ENCODE assay signal across 8 mouse cellular contexts in the genomic region with DNA sequence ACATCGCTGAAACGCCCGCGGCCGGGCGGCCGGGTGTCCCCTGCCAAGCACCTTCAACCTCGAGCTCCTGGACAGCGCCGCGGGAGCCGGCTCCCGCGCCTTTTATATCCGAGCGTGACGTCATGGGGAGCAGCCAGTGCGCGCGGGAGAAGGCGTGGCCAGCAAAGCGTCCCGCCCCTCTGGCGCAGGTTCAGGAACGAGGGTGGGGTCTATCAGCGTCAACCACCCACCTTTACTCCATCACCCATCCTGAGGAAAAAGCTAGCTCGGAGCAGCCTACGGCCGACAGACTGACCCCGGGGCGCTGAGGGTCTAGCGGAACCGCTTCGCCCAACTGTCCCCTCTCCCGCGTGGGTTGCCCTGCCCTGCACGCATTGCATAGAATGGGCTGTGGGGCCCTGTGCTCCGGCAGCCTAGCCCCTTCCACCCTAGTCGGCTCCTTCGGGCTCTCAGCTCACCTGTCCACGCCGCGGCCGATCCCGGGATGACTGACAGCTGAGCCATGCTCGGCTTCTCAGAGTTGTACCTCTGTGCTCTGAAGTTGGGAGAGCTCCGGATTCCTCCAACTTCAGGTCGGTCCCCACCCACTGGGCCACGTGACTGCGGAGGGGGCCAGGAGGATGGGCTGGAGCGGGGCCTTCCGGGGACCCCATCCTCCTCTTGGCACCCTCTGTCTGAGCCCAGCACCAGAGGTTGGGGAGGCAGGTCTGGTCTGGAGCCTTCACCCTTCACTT. TPM values are rescaled to one million over a fixed set of nuclear protein-coding genes. Genes with fewer than 3 reads are reported as not detected.
DNase-seq lines count a peak whose midpoint lies in the region; ATAC-seq and TF ChIP-seq lines count a peak whose summit lies in the region.

A gene (minus strand): TSS at position 556 of the 734 bp plus-strand sequence.

- peaks cover 18% of the 10 kb centered on the region; the same call in 1 of the 2 replicates for H3K4me1 ChIP-seq in E14TG2a.4 (replicated peaks; ENCODE audit: low read depth, low read length)
- peaks cover 4% of the 10 kb centered on the region; the same call in 1 of the 2 replicates for H3K4me1 ChIP-seq in forebrain, embryonic 11.5 days (replicated peaks; ENCODE audit: control insufficient read depth, insufficient read depth, low read length)
- peaks cover 11% of the 10 kb centered on the region for H3K4me1 ChIP-seq in heart, embryonic 16.5 days (ENCODE audit: control insufficient read depth, insufficient read depth, low read length)
- H3K4me1 ChIP-seq in liver, embryonic 13.5 days (replicated peaks) = peaks cover 16% of the 10 kb centered on the region
- peaks cover 3% of the 10 kb centered on the region; the same call in 1 of the 2 replicates for H3K4me1 ChIP-seq in neural tube, embryonic 11.5 days (ENCODE audit: control insufficient read depth, insufficient read depth, low read length)

- no peaks in the 10 kb centered on the region for H3K36me3 ChIP-seq in E14TG2a.4 (ENCODE audit: insufficient read depth, low read length)
- H3K36me3 ChIP-seq in forebrain, embryonic 11.5 days (ENCODE audit: control insufficient read depth, insufficient read depth, low read length) = no peaks in the 10 kb centered on the region
- no peaks in the 10 kb centered on the region for H3K36me3 ChIP-seq in heart, embryonic 16.5 days (ENCODE audit: control insufficient read depth, insufficient read depth)
- H3K36me3 ChIP-seq in liver, embryonic 13.5 days = no peaks in the 10 kb centered on the region
- H3K36me3 ChIP-seq in neural tube, embryonic 11.5 days (ENCODE audit: control insufficient read depth, insufficient read depth, low read length) = no peaks in the 10 kb centered on the region

- DNase-seq in c-Kit-positive CD71-positive TER-119-negative erythroid progenitor cells, embryonic 14.5 days (ENCODE audit: low read depth) = peak; percentile 56
- DNase-seq in forebrain, embryonic 11.5 days (ENCODE audit: low spot score) = peak; percentile 86
- peak; percentile 80 for DNase-seq in kidney, postnatal 14 days
- peak; percentile 73 for DNase-seq in liver, embryonic 13.5 days
- peak; percentile 84 for DNase-seq in neural tube, embryonic 11.5 days (ENCODE audit: low spot score)
- DNase-seq in testis, postnatal 10 days (ENCODE audit: low spot score) = peak; percentile 87

- H3K9me3 ChIP-seq in E14TG2a.4 (ENCODE audit: low read length) = peaks cover 5% of the 10 kb centered on the region; the same call in 1 of the 2 replicates
- H3K9me3 ChIP-seq in forebrain, embryonic 11.5 days (ENCODE audit: control insufficient read depth, low read length) = no peaks in the 10 kb centered on the region
- no peaks in the 10 kb centered on the region for H3K9me3 ChIP-seq in heart, embryonic 16.5 days (replicated peaks; ENCODE audit: control insufficient read depth, low read length)
- H3K9me3 ChIP-seq in liver, embryonic 13.5 days (replicated peaks) = no peaks in the 10 kb centered on the region
- no peaks in the 10 kb centered on the region for H3K9me3 ChIP-seq in neural tube, embryonic 11.5 days (ENCODE audit: control insufficient read depth, low read length)

- peak within 1 kb of the TSS; percentile 43 for H3K9ac ChIP-seq in forebrain, embryonic 11.5 days (ENCODE audit: low read length)
- H3K9ac ChIP-seq in heart, embryonic 16.5 days (ENCODE audit: low read length) = peak within 1 kb of the TSS; percentile 51
- H3K9ac ChIP-seq in liver, embryonic 13.5 days = peak within 1 kb of the TSS; percentile 70
- H3K9ac ChIP-seq in neural tube, embryonic 11.5 days (ENCODE audit: low read length) = peak within 1 kb of the TSS; percentile 44

- peak within 1 kb of the TSS; percentile 95 for H3K4me2 ChIP-seq in forebrain, embryonic 11.5 days (ENCODE audit: low read depth, low read length, severe bottlenecking)
- H3K4me2 ChIP-seq in heart, embryonic 16.5 days (ENCODE audit: low read depth, low read length) = peak within 1 kb of the TSS; percentile 80
- H3K4me2 ChIP-seq in liver, embryonic 13.5 days = peak within 1 kb of the TSS; percentile 91
- H3K4me2 ChIP-seq in neural tube, embryonic 11.5 days (ENCODE audit: low read depth) = peak within 1 kb of the TSS; percentile 85

- peaks cover 62% of the 10 kb centered on the region for H3K27me3 ChIP-seq in E14TG2a.4 (ENCODE audit: insufficient read depth, low read length)
- peaks cover 39% of the 10 kb centered on the region for H3K27me3 ChIP-seq in forebrain, embryonic 11.5 days (ENCODE audit: control insufficient read depth, insufficient read depth, low read length)
- peaks cover 47% of the 10 kb centered on the region for H3K27me3 ChIP-seq in heart, embryonic 16.5 days (ENCODE audit: control insufficient read depth, insufficient read depth, low read length)
- H3K27me3 ChIP-seq in liver, embryonic 13.5 days = peaks cover 73% of the 10 kb centered on the region
- H3K27me3 ChIP-seq in neural tube, embryonic 11.5 days (ENCODE audit: control insufficient read depth, insufficient read depth, low read length) = peaks cover 28% of the 10 kb centered on the region

- no peak for TF ChIP-seq CTCF in E14TG2a.4 (conservative IDR thresholded peaks at IDR 0.05; ENCODE audit: low read length)

- peak; percentile 88 for ATAC-seq in forebrain, embryonic 11.5 days (replicated peaks; ENCODE audit: low FRiP score)
- ATAC-seq in heart, embryonic 16.5 days (replicated peaks; ENCODE audit: extremely low read depth, insufficient read depth, low FRiP score) = peak; percentile 87
- peak; percentile 87 for ATAC-seq in liver, embryonic 13.5 days (ENCODE audit: low read depth)
- ATAC-seq in neural tube, embryonic 11.5 days (ENCODE audit: insufficient read depth, low FRiP score, low TSS enrichment) = peak; percentile 82

- WGBS in forebrain, embryonic 11.5 days = 2% methylated on average over 52 of the region's 52 CpGs
- 3% methylated on average over 52 of the region's 52 CpGs for whole genome bisulfite sequencing in heart, embryonic 16.5 days
- 3% methylated on average over 52 of the region's 52 CpGs for WGBS in liver, embryonic 13.5 days (ENCODE audit: insufficient replicate concordance)
- 2% methylated on average over 52 of the region's 52 CpGs for WGBS in neural tube, embryonic 11.5 days

- peak within 1 kb of the TSS; percentile 81 for H3K4me3 ChIP-seq in E14TG2a.4 (replicated peaks; ENCODE audit: low read length)
- H3K4me3 ChIP-seq in forebrain, embryonic 11.5 days (ENCODE audit: low read depth, low read length) = peak within 1 kb of the TSS; percentile 44
- H3K4me3 ChIP-seq in heart, embryonic 16.5 days (ENCODE audit: low read length) = peak within 1 kb of the TSS; percentile 48
- peak within 1 kb of the TSS; percentile 63 for H3K4me3 ChIP-seq in liver, embryonic 13.5 days (replicated peaks)
- peak within 1 kb of the TSS; percentile 41 for H3K4me3 ChIP-seq in neural tube, embryonic 11.5 days (ENCODE audit: low read depth, low read length)

- H3K27ac ChIP-seq in forebrain, embryonic 11.5 days (ENCODE audit: low read depth, low read length) = no peak within 1 kb of the TSS
- no peak within 1 kb of the TSS for H3K27ac ChIP-seq in heart, embryonic 16.5 days (ENCODE audit: low read length)
- no peak within 1 kb of the TSS for H3K27ac ChIP-seq in liver, embryonic 13.5 days
- no peak within 1 kb of the TSS for H3K27ac ChIP-seq in neural tube, embryonic 11.5 days (ENCODE audit: low read depth, low read length)

RNA-seq across cellular contexts. Expression of the gene that starts here (rescaled TPM):
- 0.83 and 0.87 TPM in 2 replicates for polyA plus RNA-seq in forebrain, embryonic 11.5 days (2014; fragmentation: Nextera tagmentation; extraction: Ambion mirVana)
- polyA plus RNA-seq in heart, embryonic 16.5 days (2015; fragmentation: Nextera tagmentation; extraction: Ambion mirVana) = 0.53 and 0.64 TPM in 2 replicates
- 0.44 and 0.67 TPM in 2 replicates for polyA plus RNA-seq in liver, embryonic 13.5 days (2015; fragmentation: Nextera tagmentation; extraction: Ambion mirVana)
- 0.95 and 2.3 TPM in 2 replicates for polyA plus RNA-seq in neural tube, embryonic 11.5 days (2014; fragmentation: Nextera tagmentation; extraction: Ambion mirVana)

Comparison
In these comparisons a context has a peak if more than half of its experiments do, and no peak if none do; other contexts are left out.
1. Peak in DNase-seq, ATAC-seq, H3K4me3 ChIP-seq, H3K9ac ChIP-seq and H3K4me2 ChIP-seq in forebrain, embryonic 11.5 days; RNA of the gene not detected or under 1 TPM.
2. Peak in ATAC-seq, H3K4me3 ChIP-seq, H3K9ac ChIP-seq and H3K4me2 ChIP-seq in heart, embryonic 16.5 days; RNA of the gene not detected or under 1 TPM.
3. Peak in DNase-seq, ATAC-seq, H3K4me3 ChIP-seq, H3K9ac ChIP-seq and H3K4me2 ChIP-seq in liver, embryonic 13.5 days; RNA of the gene not detected or under 1 TPM.